In genomic region chr5:124342897-124343296, GRCm38 (mm10) we compare ENCODE assay signal across 24 mouse cellular contexts.
"Had no signal": no experiment of that assay in that cellular context is flagged by ENCODE, and none has a peak within 500 bp of the region (broad histone marks: within the 10 kb centered on the region; RNA-seq: fewer than 3 reads in every experiment).

No protein-coding gene starts in this region.

- H3K4me1 ChIP-seq: liver, embryonic 12.5 days; liver, embryonic 15.5 days; stomach, embryonic 15.5 days had no signal

- H3K4me3 ChIP-seq: kidney, embryonic 15.5 days; left cerebral cortex, adult 2 months; limb, embryonic 12.5 days; liver, embryonic 12.5 days; liver, embryonic 15.5 days; lung, embryonic 15.5 days; midbrain, embryonic 12.5 days; myocyte; neural tube, embryonic 13.5 days; stomach, embryonic 15.5 days had no signal

- H3K9me3 ChIP-seq: kidney, embryonic 15.5 days; limb, embryonic 12.5 days; liver, embryonic 12.5 days; liver, embryonic 15.5 days; lung, embryonic 15.5 days; midbrain, embryonic 12.5 days; neural tube, embryonic 13.5 days; stomach, embryonic 15.5 days had no signal

- H3K27me3 ChIP-seq: kidney, embryonic 15.5 days; limb, embryonic 12.5 days; liver, embryonic 12.5 days; liver, embryonic 15.5 days; lung, embryonic 15.5 days; midbrain, embryonic 12.5 days; neural tube, embryonic 13.5 days; stomach, embryonic 15.5 days had no signal

- H3K27ac ChIP-seq: kidney, embryonic 15.5 days; left cerebral cortex, adult 2 months; limb, embryonic 12.5 days; liver, embryonic 12.5 days; liver, embryonic 15.5 days; lung, embryonic 15.5 days; midbrain, embryonic 12.5 days; neural tube, embryonic 13.5 days; stomach, embryonic 15.5 days had no signal

- DNase-seq: kidney, adult 8-10 months; kidney, postnatal 10 days; layer of hippocampus, postnatal 36 days; liver; lung, adult 18-20 months; lung, postnatal 10 days; lung, postnatal 4 days; retina, postnatal 1 day; right cerebral cortex, postnatal 25 days; spleen, adult 18-20 months; thymus, adult 2 months; thymus, postnatal 14 days; thymus, postnatal 4 days had no signal

- ATAC-seq: liver, embryonic 12.5 days; midbrain, embryonic 16.5 days had no signal

- H3K9ac ChIP-seq: kidney, embryonic 15.5 days; limb, embryonic 12.5 days; liver, embryonic 12.5 days; liver, embryonic 15.5 days; lung, embryonic 15.5 days; midbrain, embryonic 12.5 days; neural tube, embryonic 13.5 days; stomach, embryonic 15.5 days had no signal

- H3K4me2 ChIP-seq: kidney, embryonic 15.5 days; limb, embryonic 12.5 days; liver, embryonic 12.5 days; liver, embryonic 15.5 days; lung, embryonic 15.5 days; midbrain, embryonic 12.5 days; neural tube, embryonic 13.5 days; stomach, embryonic 15.5 days had no signal
